Mouse (Mus musculus): ENCODE data around the gene Cbx1.

- TF ChIP-seq GATA1 (IDR thresholded peaks at IDR 0.05; ENCODE audit: low read length), result no peak
- TF ChIP-seq TAL1 (IDR thresholded peaks at IDR 0.05; ENCODE audit: low read length), result no peak
Measured at GRCm38 (mm10) chr11:96828881-96829280, 40.0 kb downstream of the Cbx1 start.

All from erythroblast, embryonic 14.5 days (primary cell).